In genomic region chr5:124300132-124300531, GRCm38 (mm10) we compare ENCODE assay signal across 24 mouse cellular contexts. TPM values are rescaled to one million over a fixed set of nuclear protein-coding genes. Genes with fewer than 3 reads are reported as not detected.
DNase-seq lines count a peak whose midpoint lies in the region; ATAC-seq and TF ChIP-seq lines count a peak whose summit lies in the region.
"Had no signal": no experiment of that assay in that cellular context is flagged by ENCODE, and none has a peak within 500 bp of the region (broad histone marks: within the 10 kb centered on the region; RNA-seq: fewer than 3 reads in every experiment).

No protein-coding gene starts in this region.

- peak; percentile 55; the same call in 1 of the 2 replicates for ATAC-seq in heart, postnatal 0 days (ENCODE audit: insufficient read depth, low read depth)
- peak; percentile 81 for ATAC-seq in intestine, postnatal 0 days
- ATAC-seq in forebrain, embryonic 11.5 days (replicated peaks; ENCODE audit: low FRiP score) = no peak
- ATAC-seq: hindbrain, postnatal 0 days; midbrain, embryonic 15.5 days had no signal

- H3K9ac ChIP-seq in heart, postnatal 0 days (replicated peaks; ENCODE audit: low read depth, low read length) = no peak overlapping the region
- H3K9ac ChIP-seq in intestine, postnatal 0 days (ENCODE audit: low read depth, low read length) = no peak overlapping the region
- no peak overlapping the region for H3K9ac ChIP-seq in forebrain, embryonic 11.5 days (ENCODE audit: low read length)
- H3K9ac ChIP-seq: embryonic facial prominence, embryonic 12.5 days; forebrain, embryonic 12.5 days; limb, embryonic 15.5 days; liver, embryonic 15.5 days; lung, embryonic 15.5 days; midbrain, embryonic 15.5 days; neural tube, embryonic 12.5 days; stomach, embryonic 15.5 days had no signal

- H3K27ac ChIP-seq in heart, postnatal 0 days (ENCODE audit: low read depth) = 0 out of 2 replicates have a peak overlapping the region, but pooled peaks have one; percentile 7
- 0 out of 2 replicates have a peak overlapping the region, but pooled peaks have one; percentile 1 for H3K27ac ChIP-seq in intestine, postnatal 0 days (ENCODE audit: low read depth, low read length)
- H3K27ac ChIP-seq in forebrain, embryonic 11.5 days (ENCODE audit: low read depth, low read length) = no peak overlapping the region
- H3K27ac ChIP-seq: embryonic facial prominence, embryonic 12.5 days; forebrain, embryonic 12.5 days; hindbrain, postnatal 0 days; kidney, postnatal 0 days; limb, embryonic 15.5 days; liver, embryonic 15.5 days; lung, embryonic 15.5 days; midbrain, embryonic 15.5 days; neural tube, embryonic 12.5 days; stomach, embryonic 15.5 days had no signal

- no peaks in the 10 kb centered on the region for H3K27me3 ChIP-seq in heart, postnatal 0 days (ENCODE audit: control insufficient read depth, insufficient read depth, low read length)
- no peaks in the 10 kb centered on the region for H3K27me3 ChIP-seq in intestine, postnatal 0 days (replicated peaks; ENCODE audit: control insufficient read depth, insufficient read depth, low read length)
- no peaks in the 10 kb centered on the region for H3K27me3 ChIP-seq in forebrain, embryonic 11.5 days (ENCODE audit: control insufficient read depth, insufficient read depth, low read length)
- H3K27me3 ChIP-seq: embryonic facial prominence, embryonic 12.5 days; forebrain, embryonic 12.5 days; limb, embryonic 15.5 days; liver, embryonic 15.5 days; lung, embryonic 15.5 days; midbrain, embryonic 15.5 days; neural tube, embryonic 12.5 days; stomach, embryonic 15.5 days had no signal

- no peak overlapping the region for H3K4me2 ChIP-seq in heart, postnatal 0 days (ENCODE audit: low read depth, low read length)
- no peak overlapping the region for H3K4me2 ChIP-seq in intestine, postnatal 0 days (replicated peaks; ENCODE audit: low read depth)
- H3K4me2 ChIP-seq in forebrain, embryonic 11.5 days (ENCODE audit: low read depth, low read length, severe bottlenecking) = no peak overlapping the region
- H3K4me2 ChIP-seq: embryonic facial prominence, embryonic 12.5 days; forebrain, embryonic 12.5 days; limb, embryonic 15.5 days; liver, embryonic 15.5 days; lung, embryonic 15.5 days; midbrain, embryonic 15.5 days; neural tube, embryonic 12.5 days; stomach, embryonic 15.5 days had no signal

- peaks cover 4% of the 10 kb centered on the region; the same call in 1 of the 2 replicates for H3K4me1 ChIP-seq in heart, postnatal 0 days (ENCODE audit: control insufficient read depth, insufficient read depth)
- 0 out of 2 replicates have a peak, but pooled peaks cover 3% of the 10 kb centered on the region for H3K4me1 ChIP-seq in intestine, postnatal 0 days (replicated peaks; ENCODE audit: control insufficient read depth, insufficient read depth, low read length)
- H3K4me1 ChIP-seq in forebrain, embryonic 11.5 days (replicated peaks; ENCODE audit: control insufficient read depth, insufficient read depth, low read length) = no peaks in the 10 kb centered on the region
- H3K4me1 ChIP-seq: embryonic facial prominence, embryonic 12.5 days; forebrain, embryonic 12.5 days; limb, embryonic 15.5 days; liver, embryonic 15.5 days; lung, embryonic 15.5 days; midbrain, embryonic 15.5 days; neural tube, embryonic 12.5 days; stomach, embryonic 15.5 days had no signal

- TF ChIP-seq CTCF in heart, postnatal 0 days (IDR thresholded peaks at IDR 0.05; ENCODE audit: low read depth) = no peak
- no peak for TF ChIP-seq CTCF in intestine, postnatal 0 days (IDR thresholded peaks at IDR 0.05; ENCODE audit: low read depth)

- no peak for TF ChIP-seq EP300 in heart, postnatal 0 days (IDR thresholded peaks at IDR 0.05; ENCODE audit: low read depth)

- peaks cover 52% of the 10 kb centered on the region for H3K36me3 ChIP-seq in heart, postnatal 0 days (replicated peaks; ENCODE audit: control insufficient read depth, insufficient read depth, low read length)
- peaks cover 27% of the 10 kb centered on the region; the same call in 1 of the 2 replicates for H3K36me3 ChIP-seq in intestine, postnatal 0 days (ENCODE audit: control insufficient read depth, insufficient read depth)
- H3K36me3 ChIP-seq in forebrain, embryonic 11.5 days (ENCODE audit: control insufficient read depth, insufficient read depth, low read length) = peaks cover 9% of the 10 kb centered on the region

- no peaks in the 10 kb centered on the region for H3K9me3 ChIP-seq in heart, postnatal 0 days (replicated peaks; ENCODE audit: control insufficient read depth, low read length)
- H3K9me3 ChIP-seq in intestine, postnatal 0 days (ENCODE audit: control insufficient read depth) = no peaks in the 10 kb centered on the region
- H3K9me3 ChIP-seq in forebrain, embryonic 11.5 days (ENCODE audit: control insufficient read depth, low read length) = no peaks in the 10 kb centered on the region
- H3K9me3 ChIP-seq: embryonic facial prominence, embryonic 12.5 days; forebrain, embryonic 12.5 days; limb, embryonic 15.5 days; liver, embryonic 15.5 days; lung, embryonic 15.5 days; midbrain, embryonic 15.5 days; neural tube, embryonic 12.5 days; stomach, embryonic 15.5 days had no signal

- no peak overlapping the region for H3K4me3 ChIP-seq in heart, postnatal 0 days (ENCODE audit: low read depth, low read length)
- no peak overlapping the region for H3K4me3 ChIP-seq in intestine, postnatal 0 days (ENCODE audit: low read depth, low read length)
- H3K4me3 ChIP-seq in forebrain, embryonic 11.5 days (ENCODE audit: low read depth, low read length) = no peak overlapping the region
- H3K4me3 ChIP-seq: embryonic facial prominence, embryonic 12.5 days; forebrain, embryonic 12.5 days; limb, embryonic 15.5 days; liver, embryonic 15.5 days; lung, embryonic 15.5 days; midbrain, embryonic 15.5 days; neural tube, embryonic 12.5 days; stomach, embryonic 15.5 days had no signal

- WGBS in heart, postnatal 0 days = 40% methylated on average over 4 of the region's 4 CpGs
- 51% methylated on average over 4 of the region's 4 CpGs for WGBS in intestine, postnatal 0 days
- WGBS in forebrain, embryonic 11.5 days = 75% methylated on average over 4 of the region's 4 CpGs

- peak; percentile 29 for DNase-seq in embryo, embryonic 10 days (ENCODE audit: low spot score)
- DNase-seq in embryo, embryonic 9.5 days (ENCODE audit: extremely low spot score) = no peak
- DNase-seq in heart, postnatal 0 days (ENCODE audit: low spot score) = no peak
- no peak for DNase-seq in heart, adult 18-20 months
- no peak for DNase-seq in forebrain, embryonic 11.5 days (ENCODE audit: low spot score)
- DNase-seq in frontal cortex, postnatal 10 days (ENCODE audit: low spot score in 2 of 2) = no peak
- no peak for DNase-seq in frontal cortex, adult 2 months (ENCODE audit: extremely low spot score in 1 of 2, low spot score in 1 of 2)
- DNase-seq: adrenal gland, postnatal 25 days; cerebellum, adult 8-10 months; kidney, adult 2 months; layer of hippocampus, adult 9-11 months; lung, postnatal 4 days; thymus, adult 18-20 months had no signal

RNA-seq across cellular contexts. Expression of gene Mphosph9, which starts 27.6 kb away (rescaled TPM):
- total RNA-seq in heart, postnatal 0 days (2014; rRNA removed; ENCODE audit: low replicate concordance) = 10.5 and 12.2 TPM in 2 replicates
- polyA plus RNA-seq in heart, postnatal 0 days (2015; fragmentation: Nextera tagmentation; extraction: Ambion mirVana) = 4.4 and 5.3 TPM in 2 replicates
- total RNA-seq in heart, adult 18-20 months (2021) = 1 to 10 TPM; 3.9 to 5.5 TPM
- 2.5 and 2.6 TPM in 2 replicates for polyA plus RNA-seq in intestine, postnatal 0 days (2015; fragmentation: Nextera tagmentation; extraction: Ambion mirVana)
- 21.2 and 22.2 TPM in 2 replicates for polyA plus RNA-seq in forebrain, embryonic 11.5 days (2014; fragmentation: Nextera tagmentation; extraction: Ambion mirVana)
- 21.1 and 21.7 TPM in 2 replicates for polyA plus RNA-seq in frontal cortex, adult 2 months (2012; rRNA removed)

RNA-seq across cellular contexts. Expression of gene 2810006K23Rik, which starts 27.8 kb away (rescaled TPM):
- 13.2 and 20.0 TPM in 2 replicates for total RNA-seq in heart, postnatal 0 days (2014; rRNA removed; ENCODE audit: low replicate concordance)
- 12.4 and 14.9 TPM in 2 replicates for polyA plus RNA-seq in heart, postnatal 0 days (2015; fragmentation: Nextera tagmentation; extraction: Ambion mirVana)
- 10 to 100 TPM; 12.4 to 14.4 TPM for total RNA-seq in heart, adult 18-20 months (2021)
- 5.0 TPM in 2 replicates for polyA plus RNA-seq in intestine, postnatal 0 days (2015; fragmentation: Nextera tagmentation; extraction: Ambion mirVana)
- 17.9 and 20.2 TPM in 2 replicates for polyA plus RNA-seq in forebrain, embryonic 11.5 days (2014; fragmentation: Nextera tagmentation; extraction: Ambion mirVana)
- polyA plus RNA-seq in frontal cortex, adult 2 months (2012; rRNA removed) = 14.6 and 15.6 TPM in 2 replicates

RNA-seq across cellular contexts. Expression of gene Pitpnm2, which starts 50.6 kb away (rescaled TPM):
- 17.1 and 28.6 TPM in 2 replicates for total RNA-seq in heart, postnatal 0 days (2014; rRNA removed; ENCODE audit: low replicate concordance)
- 3.1 and 3.2 TPM in 2 replicates for polyA plus RNA-seq in heart, postnatal 0 days (2015; fragmentation: Nextera tagmentation; extraction: Ambion mirVana)
- 10 to 100 TPM; 36.8 to 38.9 TPM for total RNA-seq in heart, adult 18-20 months (2021)
- 1.5 and 1.9 TPM in 2 replicates for polyA plus RNA-seq in intestine, postnatal 0 days (2015; fragmentation: Nextera tagmentation; extraction: Ambion mirVana)
- polyA plus RNA-seq in forebrain, embryonic 11.5 days (2014; fragmentation: Nextera tagmentation; extraction: Ambion mirVana) = 6.8 and 7.1 TPM in 2 replicates
- 195 and 196 TPM in 2 replicates for polyA plus RNA-seq in frontal cortex, adult 2 months (2012; rRNA removed)

Comparison
In these comparisons a context has a peak if more than half of its experiments do, and no peak if none do; other contexts are left out.
1. RNA of gene Pitpnm2, which starts 50.6 kb away (polyA plus RNA-seq): 195 to 196 TPM in frontal cortex, adult 2 months; 6.8 to 7.1 TPM in forebrain, embryonic 11.5 days, 3.1 to 3.2 TPM in heart, postnatal 0 days and 1.5 to 1.9 TPM in intestine, postnatal 0 days; every median in the first group is over 10 times any median in the second.